20 mouse cellular contexts compared by ENCODE assay signal in the genomic region with DNA sequence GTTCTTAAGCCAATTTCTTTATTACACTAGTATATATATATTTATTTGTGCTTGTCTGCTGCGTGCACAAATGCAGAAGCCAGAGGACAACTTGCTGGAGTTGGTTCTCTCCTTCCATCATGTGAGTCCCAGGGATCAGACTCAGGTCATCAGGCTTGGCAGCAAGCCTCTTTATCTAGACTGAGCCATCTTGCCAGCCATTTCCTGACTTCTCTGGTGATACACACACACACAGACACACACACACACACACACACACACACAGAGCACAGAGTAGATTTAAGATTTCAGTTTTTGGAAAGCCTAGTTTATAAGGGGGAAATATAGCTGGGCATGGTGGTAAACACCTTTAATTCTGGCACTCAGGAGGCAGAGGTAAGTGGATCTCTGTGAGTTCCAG.
DNase-seq lines count a peak whose midpoint lies in the region; ATAC-seq lines count a peak whose summit lies in the region.
"Had no signal": no experiment of that assay in that cellular context is flagged by ENCODE, and none has a peak within 500 bp of the region (broad histone marks: within the 10 kb centered on the region; RNA-seq: fewer than 3 reads in every experiment).

No protein-coding gene starts in this region.

- H3K36me3 ChIP-seq in heart, embryonic 15.5 days, result no peaks in the 10 kb centered on the region
- H3K36me3 ChIP-seq: hindbrain, embryonic 12.5 days; limb, embryonic 12.5 days; liver, embryonic 13.5 days; midbrain, embryonic 12.5 days; neural tube, embryonic 12.5 days had no signal

- H3K27me3 ChIP-seq in heart, embryonic 15.5 days, result no peaks in the 10 kb centered on the region
- H3K27me3 ChIP-seq: hindbrain, embryonic 12.5 days; limb, embryonic 12.5 days; liver, embryonic 13.5 days; midbrain, embryonic 12.5 days; neural tube, embryonic 12.5 days had no signal

- DNase-seq in heart, postnatal 10 days, result no peak
- peak; percentile 91 for DNase-seq in 416B (ENCODE audit: low read depth)
- peak; percentile 26 to 56 for DNase-seq in lung, adult 18-20 months
- DNase-seq in lung, postnatal 14 days, result peak; percentile 41
- DNase-seq in frontal cortex, postnatal 25 days (ENCODE audit: low spot score in 2 of 2), result no peak
- DNase-seq in right cerebral cortex, adult 18-20 months, result no peak
- DNase-seq in left cerebral cortex, adult 11 months (ENCODE audit: low spot score), result no peak
- DNase-seq: adrenal gland, adult 8-10 months; B cell, adult 2 months; cerebellum, adult 11 months; cerebellum, postnatal 10 days; liver, embryonic 13.5 days; spleen, adult 18-20 months; thymus, postnatal 25 days had no signal

- no peak for ATAC-seq in heart, embryonic 15.5 days (replicated peaks; ENCODE audit: insufficient number of reproducible peaks, insufficient read depth, low FRiP score, low read depth)
- ATAC-seq: forebrain, embryonic 16.5 days had no signal

- no peak overlapping the region for H3K4me3 ChIP-seq in heart, embryonic 15.5 days
- H3K4me3 ChIP-seq: hindbrain, embryonic 12.5 days; limb, embryonic 12.5 days; liver, embryonic 13.5 days; midbrain, embryonic 12.5 days; neural tube, embryonic 12.5 days had no signal

- WGBS in heart, embryonic 15.5 days, result 46% methylated on average over 1 of the region's 1 CpGs

- H3K4me2 ChIP-seq in heart, embryonic 15.5 days, result no peak overlapping the region
- H3K4me2 ChIP-seq: hindbrain, embryonic 12.5 days; limb, embryonic 12.5 days; liver, embryonic 13.5 days; midbrain, embryonic 12.5 days; neural tube, embryonic 12.5 days had no signal

- H3K4me1 ChIP-seq in heart, embryonic 15.5 days (replicated peaks), result peaks cover 11% of the 10 kb centered on the region
- H3K4me1 ChIP-seq: hindbrain, embryonic 12.5 days; limb, embryonic 12.5 days; liver, embryonic 13.5 days; midbrain, embryonic 12.5 days had no signal

- no peak overlapping the region for H3K9ac ChIP-seq in heart, embryonic 15.5 days
- H3K9ac ChIP-seq: hindbrain, embryonic 12.5 days; limb, embryonic 12.5 days; liver, embryonic 13.5 days; midbrain, embryonic 12.5 days; neural tube, embryonic 12.5 days had no signal

- H3K27ac ChIP-seq in heart, embryonic 15.5 days, result 0 out of 2 replicates have a peak overlapping the region, but pooled peaks have one; percentile 61
- H3K27ac ChIP-seq: hindbrain, embryonic 12.5 days; limb, embryonic 12.5 days; liver, embryonic 13.5 days; midbrain, embryonic 12.5 days; neural tube, embryonic 12.5 days had no signal

- intact Hi-C loops in heart, postnatal 10 days (cut with DNase I), result loop anchor here (2.0 to 10.0 kb wide), 2 partner anchors 264 to 330 kb away; no protein-coding TSS in a partner anchor

- no peaks in the 10 kb centered on the region for H3K9me3 ChIP-seq in heart, embryonic 15.5 days (replicated peaks)
- H3K9me3 ChIP-seq: hindbrain, embryonic 12.5 days; limb, embryonic 12.5 days; liver, embryonic 13.5 days; midbrain, embryonic 12.5 days; neural tube, embryonic 12.5 days had no signal

Comparison
In these comparisons a context has a peak if more than half of its experiments do, and no peak if none do; other contexts are left out.
1. DNase-seq: peak in 416B (single experiment), lung, adult 18-20 months (2 of 2) and lung, postnatal 14 days (single experiment); none in heart, postnatal 10 days (0 of 2), frontal cortex, postnatal 25 days (0 of 2), right cerebral cortex, adult 18-20 months (single experiment) and left cerebral cortex, adult 11 months (single experiment).